Mouse (Mus musculus): Measurements from ENCODE around the gene Snhg11. TPM values are rescaled to one million over a fixed set of nuclear protein-coding genes. Genes with fewer than 3 reads are reported as not detected.

The Snhg11 gene
- polyA plus RNA-seq, 1 experiment: 0.54 TPM

- TF ChIP-seq POLR2A (IDR thresholded peaks at IDR 0.05; ENCODE audit: low read depth, low read length): no peak
- no peak for TF ChIP-seq CTCF (IDR thresholded peaks at IDR 0.05; ENCODE audit: borderline replicate concordance, insufficient read depth, low read length)
- Histone ChIP-seq H3K4me1 (ENCODE audit: control insufficient read depth, insufficient read depth, low read length) (peaks cover 3% of the 10 kb centered on the region), H3K27ac (ENCODE audit: insufficient read depth, low read length) (no peak overlapping the region)
These were observed 20.9 kb upstream of the Snhg11 start for GRCm38 (mm10) chr2:158354348-158355114.

GRCm38 (mm10) chr2:158355238-158355637 is 20.2 kb upstream of the Snhg11 start:
- TF ChIP-seq POLR2A (IDR thresholded peaks at IDR 0.05; ENCODE audit: low read depth, low read length) (no peak), CTCF (IDR thresholded peaks at IDR 0.05; ENCODE audit: borderline replicate concordance, insufficient read depth, low read length) (no peak)
- no peak overlapping the region for H3K27ac ChIP-seq (ENCODE audit: insufficient read depth, low read length)

More at GRCm38 (mm10) chr2:158354348-158355114, 20.9 kb upstream of the Snhg11 start:
- no peak overlapping the region for H3K4me3 ChIP-seq (ENCODE audit: insufficient read depth, low read length)

GRCm38 (mm10) chr2:158356121-158356520 is 19.3 kb upstream of the Snhg11 start:
- Histone ChIP-seq H3K4me1 (ENCODE audit: control insufficient read depth, insufficient read depth, low read length) (peaks cover 3% of the 10 kb centered on the region), H3K27ac (ENCODE audit: insufficient read depth, low read length) (no peak overlapping the region), H3K4me3 (ENCODE audit: insufficient read depth, low read length) (no peak overlapping the region)
- no peak for TF ChIP-seq CTCF (IDR thresholded peaks at IDR 0.05; ENCODE audit: borderline replicate concordance, insufficient read depth, low read length)
- TF ChIP-seq POLR2A (IDR thresholded peaks at IDR 0.05; ENCODE audit: low read depth, low read length): no peak

More at GRCm38 (mm10) chr2:158355238-158355637, 20.2 kb upstream of the Snhg11 start:
- no peak overlapping the region for H3K4me3 ChIP-seq (ENCODE audit: insufficient read depth, low read length)
- H3K4me1 ChIP-seq (ENCODE audit: control insufficient read depth, insufficient read depth, low read length): peaks cover 3% of the 10 kb centered on the region

- H3K4me1 ChIP-seq (ENCODE audit: control insufficient read depth, insufficient read depth, low read length): peaks cover 3% of the 10 kb centered on the region
- H3K27ac ChIP-seq (ENCODE audit: insufficient read depth, low read length): no peak overlapping the region
- H3K4me3 ChIP-seq (ENCODE audit: insufficient read depth, low read length): peak overlapping the region; percentile 84
- TF ChIP-seq CTCF (IDR thresholded peaks at IDR 0.05; ENCODE audit: borderline replicate concordance, insufficient read depth, low read length) (no peak), POLR2A (IDR thresholded peaks at IDR 0.05; ENCODE audit: low read depth, low read length) (no peak)
These were observed 15.4 kb upstream of the Snhg11 start for GRCm38 (mm10) chr2:158359757-158360620.

- TF ChIP-seq POLR2A (IDR thresholded peaks at IDR 0.05; ENCODE audit: low read depth, low read length) (peak; percentile 94), CTCF (IDR thresholded peaks at IDR 0.05; ENCODE audit: borderline replicate concordance, insufficient read depth, low read length) (peak; percentile 59; the same call in 1 of the 2 replicates)
- H3K4me1 ChIP-seq (ENCODE audit: control insufficient read depth, insufficient read depth, low read length): peaks cover 3% of the 10 kb centered on the region
These were observed 14.4 kb upstream of the Snhg11 start for GRCm38 (mm10) chr2:158360873-158361677.

GRCm38 (mm10) chr2:158361678-158362320 is 13.6 kb upstream of the Snhg11 start:
- Histone ChIP-seq H3K27ac (ENCODE audit: insufficient read depth, low read length) (peak overlapping the region; percentile 24), H3K4me3 (ENCODE audit: insufficient read depth, low read length) (no peak overlapping the region), H3K4me1 (ENCODE audit: control insufficient read depth, insufficient read depth, low read length) (peaks cover 3% of the 10 kb centered on the region)
- no peak for TF ChIP-seq CTCF (IDR thresholded peaks at IDR 0.05; ENCODE audit: borderline replicate concordance, insufficient read depth, low read length)
- no peak for TF ChIP-seq POLR2A (IDR thresholded peaks at IDR 0.05; ENCODE audit: low read depth, low read length)

More at GRCm38 (mm10) chr2:158360873-158361677, 14.4 kb upstream of the Snhg11 start:
- Histone ChIP-seq H3K27ac (ENCODE audit: insufficient read depth, low read length) (peak overlapping the region; percentile 30), H3K4me3 (ENCODE audit: insufficient read depth, low read length) (peak overlapping the region; percentile 84)

- Histone ChIP-seq H3K4me3 (ENCODE audit: insufficient read depth, low read length) (no peak overlapping the region), H3K4me1 (ENCODE audit: control insufficient read depth, insufficient read depth, low read length) (no peaks in the 10 kb centered on the region; the same call in none of the 2 replicates), H3K27ac (ENCODE audit: insufficient read depth, low read length) (no peak overlapping the region)
- no peak for TF ChIP-seq CTCF (IDR thresholded peaks at IDR 0.05; ENCODE audit: borderline replicate concordance, insufficient read depth, low read length)
- TF ChIP-seq POLR2A (IDR thresholded peaks at IDR 0.05; ENCODE audit: low read depth, low read length): no peak
These were observed 11.3 kb upstream of the Snhg11 start for GRCm38 (mm10) chr2:158364175-158364574.

- Histone ChIP-seq H3K4me3 (ENCODE audit: insufficient read depth, low read length) (no peak overlapping the region), H3K27ac (ENCODE audit: insufficient read depth, low read length) (no peak overlapping the region), H3K4me1 (ENCODE audit: control insufficient read depth, insufficient read depth, low read length) (no peaks in the 10 kb centered on the region)
- TF ChIP-seq POLR2A (IDR thresholded peaks at IDR 0.05; ENCODE audit: low read depth, low read length): no peak
- no peak for TF ChIP-seq CTCF (IDR thresholded peaks at IDR 0.05; ENCODE audit: borderline replicate concordance, insufficient read depth, low read length)
These were observed 10.2 kb upstream of the Snhg11 start for GRCm38 (mm10) chr2:158365099-158365850.
